Comparison of ENCODE assay signal across 7 mouse cellular contexts in the genomic region with DNA sequence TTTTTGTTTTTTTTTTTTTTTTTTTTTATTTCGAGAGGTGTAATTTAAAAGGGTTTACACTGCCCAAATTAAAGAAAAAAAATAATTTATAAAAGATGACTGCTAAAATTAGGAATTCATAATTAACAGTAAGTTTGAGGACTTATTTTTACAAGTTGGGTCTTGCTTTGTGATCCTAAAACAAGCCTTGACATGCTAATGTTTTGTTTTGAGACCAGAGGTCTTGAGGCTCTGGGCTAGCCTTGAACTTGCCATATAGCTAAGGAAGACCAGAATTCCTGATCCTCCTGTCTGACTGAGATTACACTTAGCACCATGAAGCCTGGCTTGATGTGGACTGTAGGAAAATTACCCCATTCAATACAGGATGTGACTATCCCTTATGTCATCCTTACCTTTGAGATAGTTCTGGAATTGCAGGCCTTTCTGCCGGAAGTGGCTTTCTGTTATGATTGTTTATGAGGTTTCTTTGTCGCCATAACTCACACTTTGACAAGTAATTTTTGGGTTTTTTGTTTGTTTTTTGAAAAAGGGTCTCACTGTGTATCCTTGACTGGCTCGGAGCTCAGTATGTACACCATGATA. TPM values are rescaled to one million over a fixed set of nuclear protein-coding genes. Genes with fewer than 3 reads are reported as not detected.
A peak's percentile ranks its signal among the peaks of the same experiment; 100 is the strongest.
DNase-seq lines count a peak whose midpoint lies in the region; ATAC-seq lines count a peak whose summit lies in the region.

No protein-coding gene starts in this region.

- H3K36me3 ChIP-seq in neural tube, embryonic 11.5 days (ENCODE audit: control insufficient read depth, insufficient read depth, low read length): peaks cover 2% of the 10 kb centered on the region; the same call in 1 of the 2 replicates
- H3K36me3 ChIP-seq in embryonic facial prominence, embryonic 11.5 days (replicated peaks; ENCODE audit: control insufficient read depth, insufficient read depth, low read depth, low read length): no peaks in the 10 kb centered on the region
- no peaks in the 10 kb centered on the region; the same call in 1 of the 2 replicates for H3K36me3 ChIP-seq in intestine, embryonic 15.5 days
- H3K36me3 ChIP-seq in stomach, embryonic 15.5 days: 0 out of 2 replicates have a peak, but pooled peaks cover 3% of the 10 kb centered on the region

- DNase-seq in neural tube, embryonic 11.5 days (ENCODE audit: low spot score): no peak
- DNase-seq in neural tube, embryonic 10.5 days (ENCODE audit: extremely low spot score, low spot score): no peak
- no peak for DNase-seq in embryonic facial prominence, embryonic 11.5 days (ENCODE audit: low spot score)
- no peak for DNase-seq in spleen, adult 12 weeks (ENCODE audit: low spot score)
- no peak for DNase-seq in layer of hippocampus, postnatal 14 days (ENCODE audit: low spot score in 2 of 2)

- peak overlapping the region; percentile 55 for H3K4me2 ChIP-seq in neural tube, embryonic 11.5 days (ENCODE audit: low read depth)
- H3K4me2 ChIP-seq in embryonic facial prominence, embryonic 11.5 days (ENCODE audit: low read depth, low read length): peak overlapping the region; percentile 30
- peak overlapping the region; percentile 65 for H3K4me2 ChIP-seq in intestine, embryonic 15.5 days (replicated peaks)
- H3K4me2 ChIP-seq in stomach, embryonic 15.5 days: peak overlapping the region; percentile 70

- H3K9me3 ChIP-seq in neural tube, embryonic 11.5 days (ENCODE audit: control insufficient read depth, low read length): no peaks in the 10 kb centered on the region
- H3K9me3 ChIP-seq in embryonic facial prominence, embryonic 11.5 days (replicated peaks; ENCODE audit: control insufficient read depth, low read length): no peaks in the 10 kb centered on the region
- no peaks in the 10 kb centered on the region for H3K9me3 ChIP-seq in intestine, embryonic 15.5 days
- H3K9me3 ChIP-seq in stomach, embryonic 15.5 days: no peaks in the 10 kb centered on the region

- no peaks in the 10 kb centered on the region for H3K27me3 ChIP-seq in neural tube, embryonic 11.5 days (ENCODE audit: control insufficient read depth, insufficient read depth, low read length)
- no peaks in the 10 kb centered on the region for H3K27me3 ChIP-seq in embryonic facial prominence, embryonic 11.5 days (ENCODE audit: control insufficient read depth, insufficient read depth, low read length)
- H3K27me3 ChIP-seq in intestine, embryonic 15.5 days (replicated peaks): no peaks in the 10 kb centered on the region
- H3K27me3 ChIP-seq in stomach, embryonic 15.5 days (replicated peaks): no peaks in the 10 kb centered on the region

- H3K4me3 ChIP-seq in neural tube, embryonic 11.5 days (ENCODE audit: low read depth, low read length): peak overlapping the region; percentile 44
- H3K4me3 ChIP-seq in embryonic facial prominence, embryonic 11.5 days (ENCODE audit: low read depth, low read length): 0 out of 2 replicates have a peak overlapping the region, but pooled peaks have one; percentile 7
- peak overlapping the region; percentile 39 for H3K4me3 ChIP-seq in intestine, embryonic 15.5 days (replicated peaks)
- H3K4me3 ChIP-seq in stomach, embryonic 15.5 days (replicated peaks): peak overlapping the region; percentile 50

- H3K4me1 ChIP-seq in neural tube, embryonic 11.5 days (ENCODE audit: control insufficient read depth, insufficient read depth, low read length): peaks cover 22% of the 10 kb centered on the region; the same call in 1 of the 2 replicates
- no peaks in the 10 kb centered on the region for H3K4me1 ChIP-seq in embryonic facial prominence, embryonic 11.5 days (ENCODE audit: control insufficient read depth, insufficient read depth, low read length)
- H3K4me1 ChIP-seq in intestine, embryonic 15.5 days (replicated peaks): peaks cover 23% of the 10 kb centered on the region; the same call in 1 of the 2 replicates
- peaks cover 4% of the 10 kb centered on the region; the same call in 1 of the 2 replicates for H3K4me1 ChIP-seq in stomach, embryonic 15.5 days

- no peak for ATAC-seq in neural tube, embryonic 11.5 days (ENCODE audit: insufficient read depth, low FRiP score, low TSS enrichment)
- no peak for ATAC-seq in embryonic facial prominence, embryonic 11.5 days (replicated peaks; ENCODE audit: insufficient number of reproducible peaks, low FRiP score, low TSS enrichment, low read depth)
- ATAC-seq in intestine, embryonic 15.5 days: no peak
- no peak for ATAC-seq in stomach, embryonic 15.5 days (ENCODE audit: insufficient read depth, low FRiP score, low read depth)

- H3K27ac ChIP-seq in neural tube, embryonic 11.5 days (ENCODE audit: low read depth, low read length): no peak overlapping the region
- no peak overlapping the region for H3K27ac ChIP-seq in embryonic facial prominence, embryonic 11.5 days (replicated peaks; ENCODE audit: low read depth, low read length)
- H3K27ac ChIP-seq in intestine, embryonic 15.5 days: no peak overlapping the region
- H3K27ac ChIP-seq in stomach, embryonic 15.5 days: no peak overlapping the region

- H3K9ac ChIP-seq in neural tube, embryonic 11.5 days (ENCODE audit: low read length): no peak overlapping the region; the same call in 1 of the 2 replicates
- no peak overlapping the region for H3K9ac ChIP-seq in embryonic facial prominence, embryonic 11.5 days (replicated peaks; ENCODE audit: low read length)
- peak overlapping the region; percentile 23; the same call in 1 of the 2 replicates for H3K9ac ChIP-seq in intestine, embryonic 15.5 days
- no peak overlapping the region for H3K9ac ChIP-seq in stomach, embryonic 15.5 days

- WGBS in neural tube, embryonic 11.5 days: 83% methylated on average over 4 of the region's 4 CpGs
- 79% methylated on average over 4 of the region's 4 CpGs for WGBS in embryonic facial prominence, embryonic 11.5 days
- 51% methylated on average over 4 of the region's 4 CpGs for WGBS in intestine, embryonic 15.5 days
- WGBS in stomach, embryonic 15.5 days: 51% methylated on average over 4 of the region's 4 CpGs

RNA-seq across cellular contexts. Expression of gene Btg1, which starts 4.6 kb away (rescaled TPM):
- polyA plus RNA-seq in neural tube, embryonic 11.5 days (2014; fragmentation: Nextera tagmentation; extraction: Ambion mirVana): 63.0 and 69.3 TPM in 2 replicates
- 48.4 and 48.9 TPM in 2 replicates for polyA plus RNA-seq in embryonic facial prominence, embryonic 11.5 days (2014; fragmentation: Nextera tagmentation; extraction: Ambion mirVana)
- polyA plus RNA-seq in intestine, embryonic 15.5 days (2015; fragmentation: Nextera tagmentation; extraction: Ambion mirVana): 43.9 and 47.9 TPM in 2 replicates
- polyA plus RNA-seq in stomach, embryonic 15.5 days (2015; fragmentation: Nextera tagmentation; extraction: Ambion mirVana): 61.2 and 62.3 TPM in 2 replicates
- total RNA-seq in layer of hippocampus, postnatal 14 days (2021): 10 to 100 TPM; 38.1 to 38.6 TPM
